Mouse (Mus musculus) myocyte (in vitro differentiated cells): ENCODE data around the gene Fbxw4. TPM values are rescaled to one million over a fixed set of nuclear protein-coding genes. Genes with fewer than 3 reads are reported as not detected.

Experiments
- H3K27me3 ChIP-seq: one replicate; pipeline ENCODE4 v1.6.1; 2011; ENCODE audit not compliant: control insufficient read depth, insufficient read depth, insufficient read length
- H3K36me3 ChIP-seq: one replicate; pipeline ENCODE4 v1.6.1; 2011; ENCODE audit not compliant: control insufficient read depth, insufficient read depth
- H3K4me2 ChIP-seq: one replicate; pipeline ENCODE4 v1.6.1; 2011; ENCODE audit warnings: low read depth, control low read depth
- H3K4me3 ChIP-seq: one replicate; pipeline ENCODE4 v1.5.1; 2011; ENCODE audit warnings: mild to moderate bottlenecking, control low read depth, moderate library complexity
- H3K79me2 ChIP-seq: one replicate; pipeline ENCODE4 v1.6.1; 2011; ENCODE audit not compliant: control insufficient read depth, insufficient read depth
- H3ac ChIP-seq: one replicate; pipeline ENCODE4 v1.6.1; 2011; ENCODE audit not compliant: control insufficient read depth, insufficient read length
- CEBPB ChIP-seq: IDR thresholded peaks from 2 replicates; pipeline ENCODE4 v1.6.1; 2011; ENCODE audit warnings: mild to moderate bottlenecking, moderate library complexity; ENCODE audit not compliant: poor library complexity, insufficient read depth, severe bottlenecking
- E2F4 ChIP-seq: IDR thresholded peaks from one replicate; pipeline ENCODE4 v1.6.1; 2011; ENCODE audit warnings: mild to moderate bottlenecking, control low read depth, moderate library complexity; ENCODE audit not compliant: insufficient read depth
- MAX ChIP-seq: IDR thresholded peaks from one replicate; pipeline ENCODE4 v1.6.1; 2011; ENCODE audit warnings: low read depth, mild to moderate bottlenecking, control low read depth
- MYOD1 ChIP-seq, 3 experiments: IDR thresholded peaks; one replicate each; pipeline ENCODE4 v1.6.1; 2011; ENCODE audit warnings: control low read depth in 2 of 3, low read depth in 2 of 3, mild to moderate bottlenecking in 2 of 3, moderate library complexity in 1 of 3; ENCODE audit not compliant: insufficient read length in 2 of 3, control insufficient read depth in 1 of 3
- MYOG ChIP-seq, 3 experiments: IDR thresholded peaks; one replicate each; pipeline ENCODE4 v1.6.1; 2011; ENCODE audit warnings: control low read depth in 2 of 3, low read depth in 2 of 3, mild to moderate bottlenecking in 2 of 3; ENCODE audit not compliant: insufficient read length in 2 of 3, control insufficient read depth in 1 of 3, insufficient read depth in 1 of 3
- POLR2A ChIP-seq: IDR thresholded peaks from one replicate; pipeline ENCODE4 v1.6.1; 2011; ENCODE audit warnings: low read depth, mild to moderate bottlenecking, control low read depth, moderate library complexity; ENCODE audit not compliant: insufficient read length
- POLR2AphosphoS2 ChIP-seq: IDR thresholded peaks from one replicate; pipeline ENCODE4 v1.6.1; 2011; ENCODE audit warnings: low read depth, control low read depth; ENCODE audit not compliant: insufficient read length
- REST ChIP-seq: IDR thresholded peaks from one replicate; pipeline ENCODE4 v1.6.1; 2011; ENCODE audit warnings: mild to moderate bottlenecking, control low read depth, moderate library complexity; ENCODE audit not compliant: insufficient read depth, insufficient read length
- SRF ChIP-seq: IDR thresholded peaks from one replicate; pipeline ENCODE4 v1.6.1; 2011; ENCODE audit warnings: low read depth; ENCODE audit not compliant: control insufficient read depth, insufficient read length
- TCF12 ChIP-seq: IDR thresholded peaks from one replicate; pipeline ENCODE4 v1.6.1; 2011; ENCODE audit warnings: mild to moderate bottlenecking, control low read depth; ENCODE audit not compliant: poor library complexity, insufficient read depth, severe bottlenecking
- TCF3 ChIP-seq: IDR thresholded peaks from one replicate; pipeline ENCODE4 v1.6.1; 2011; ENCODE audit warnings: low read depth, control low read depth; ENCODE audit not compliant: insufficient read length
- USF1 ChIP-seq: IDR thresholded peaks from one replicate; pipeline ENCODE4 v1.6.1; 2011; ENCODE audit warnings: low read depth, mild to moderate bottlenecking, control low read depth, moderate library complexity
- polyA plus RNA-seq: library from polyadenylated mRNA; unstranded; fragments of >200 nt; fragmentation: generic; extraction: Trizol; gene quantifications from one replicate; pipeline ENCODE4 v1.2.1, GENCODE M21; 2012; ENCODE audit warnings: missing spikeins

Fbxw4 gene
- polyA plus RNA-seq, 1 experiment: 37.0 TPM

GRCm38 (mm10) chr19:45541409-45542041 is 118.6 kb downstream of the Fbxw4 start:
- Histone ChIP-seq H3K79me2 (no peaks in the 10 kb centered on the region), H3ac (no peak overlapping the region), H3K36me3 (no peaks in the 10 kb centered on the region), H3K27me3 (peaks cover 18% of the 10 kb centered on the region), H3K4me3 (no peak overlapping the region), H3K4me2 (peak overlapping the region; percentile 50)
- TF ChIP-seq MYOD1 (IDR thresholded peaks at IDR 0.05; ENCODE audit: control insufficient read depth in 1 of 3, insufficient read length in 2 of 3, low read depth in 2 of 3): peak in 2 of 3 experiments; percentile 66 to 75
- TF ChIP-seq SRF: no peak
- peak; percentile 71 for TF ChIP-seq TCF3
- no peak for TF ChIP-seq USF1
- no peak for TF ChIP-seq CEBPB
- peak in 2 of 3 experiments; percentile 78 to 91 for TF ChIP-seq MYOG (IDR thresholded peaks at IDR 0.05; ENCODE audit: control insufficient read depth in 1 of 3, insufficient read depth in 1 of 3, insufficient read length in 2 of 3, low read depth in 2 of 3)
- no peak for TF ChIP-seq MAX
- TF ChIP-seq POLR2A: no peak

- TF ChIP-seq MYOD1 (IDR thresholded peaks at IDR 0.05; ENCODE audit: control insufficient read depth in 1 of 3, insufficient read length in 2 of 3, low read depth in 2 of 3) (no peak), E2F4 (no peak), MYOG (IDR thresholded peaks at IDR 0.05; ENCODE audit: control insufficient read depth in 1 of 3, insufficient read depth in 1 of 3, insufficient read length in 2 of 3, low read depth in 2 of 3) (no peak), USF1 (no peak), MAX (no peak), SRF (no peak), POLR2A (no peak), POLR2AphosphoS2 (no peak)
- no peaks in the 10 kb centered on the region for H3K36me3 ChIP-seq
- H3K79me2 ChIP-seq: no peaks in the 10 kb centered on the region
- H3ac ChIP-seq: no peak overlapping the region
- H3K4me3 ChIP-seq: no peak overlapping the region
- peak overlapping the region; percentile 45 for H3K4me2 ChIP-seq
- peaks cover 18% of the 10 kb centered on the region for H3K27me3 ChIP-seq
Observed at GRCm38 (mm10) chr19:45540657-45541408, 119.3 kb downstream of the Fbxw4 start.

DNA sequence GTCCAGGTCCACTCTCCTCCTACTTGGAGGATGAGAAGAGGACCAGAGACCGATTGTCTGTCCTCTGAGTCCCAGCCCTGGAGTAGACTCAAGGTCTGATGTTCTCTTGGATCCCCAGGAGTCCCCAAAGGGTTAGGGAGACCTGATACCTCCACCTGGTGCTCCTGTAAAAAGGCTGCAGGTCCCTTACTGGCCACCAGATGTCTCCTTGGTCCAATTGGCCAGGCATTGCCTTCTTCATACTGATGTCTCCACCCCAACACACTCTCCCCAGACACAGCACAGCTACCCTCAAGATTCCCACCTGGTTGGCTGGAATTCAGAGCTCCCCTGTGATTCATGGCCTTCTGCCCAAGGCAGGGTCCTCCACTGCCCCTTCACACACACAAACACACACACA is 122.6 kb downstream of the Fbxw4 start:
- peaks cover 8% of the 10 kb centered on the region for H3K27me3 ChIP-seq
- H3K36me3 ChIP-seq: no peaks in the 10 kb centered on the region
- H3K4me3 ChIP-seq: no peak overlapping the region
- H3ac ChIP-seq: no peak overlapping the region
- no peaks in the 10 kb centered on the region for H3K79me2 ChIP-seq
- TF ChIP-seq E2F4 (no peak), MYOG (IDR thresholded peaks at IDR 0.05; ENCODE audit: control insufficient read depth in 1 of 3, insufficient read depth in 1 of 3, insufficient read length in 2 of 3, low read depth in 2 of 3) (no peak), CEBPB (no peak), MAX (no peak), SRF (no peak), TCF3 (no peak), MYOD1 (IDR thresholded peaks at IDR 0.05; ENCODE audit: control insufficient read depth in 1 of 3, insufficient read length in 2 of 3, low read depth in 2 of 3) (no peak), REST (no peak), POLR2AphosphoS2 (no peak), TCF12 (no peak), POLR2A (no peak), USF1 (no peak)
- no peak overlapping the region for H3K4me2 ChIP-seq

DNA sequence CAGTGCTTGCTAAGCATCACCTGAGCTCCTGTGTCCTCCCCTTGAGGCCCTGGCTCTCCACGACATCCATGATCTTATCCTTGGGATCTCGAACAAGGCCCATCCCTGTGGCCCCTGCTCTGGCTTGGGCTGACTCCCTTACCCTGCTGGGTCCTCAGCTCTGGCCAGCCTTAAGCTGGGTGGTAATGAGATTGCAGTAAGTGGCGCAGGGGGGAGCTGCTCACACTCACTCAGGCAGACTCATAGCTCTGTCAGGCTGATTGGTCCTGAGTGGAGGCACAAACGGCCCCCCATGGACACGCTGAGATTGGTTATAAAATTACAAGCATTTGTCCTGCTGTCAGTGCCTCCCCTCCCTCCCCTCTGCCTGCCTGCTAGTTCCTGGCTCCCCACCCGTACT is 124.2 kb downstream of the Fbxw4 start:
- no peaks in the 10 kb centered on the region for H3K79me2 ChIP-seq
- no peak overlapping the region for H3K4me2 ChIP-seq
- no peak overlapping the region for H3K4me3 ChIP-seq
- no peak overlapping the region for H3ac ChIP-seq
- no peaks in the 10 kb centered on the region for H3K36me3 ChIP-seq
- H3K27me3 ChIP-seq: no peaks in the 10 kb centered on the region
- TF ChIP-seq MYOG (IDR thresholded peaks at IDR 0.05; ENCODE audit: control insufficient read depth in 1 of 3, insufficient read depth in 1 of 3, insufficient read length in 2 of 3, low read depth in 2 of 3) (no peak), MAX (no peak), POLR2A (no peak), POLR2AphosphoS2 (no peak), TCF12 (no peak), USF1 (no peak), REST (no peak), CEBPB (no peak), TCF3 (no peak), MYOD1 (IDR thresholded peaks at IDR 0.05; ENCODE audit: control insufficient read depth in 1 of 3, insufficient read length in 2 of 3, low read depth in 2 of 3) (no peak), SRF (no peak), E2F4 (no peak)
